Mouse (Mus musculus) liver, postnatal 0 days (tissue): ENCODE measurements around the gene Styk1. TPM values are rescaled to one million over a fixed set of nuclear protein-coding genes. Genes with fewer than 3 reads are reported as not detected.

Experiments used
- ATAC-seq: fragments of 200-750 bp; cut with Nextera tagmentation; 2 replicates; pipeline ENCODE4 v1.8.0; 2017; ENCODE audit warnings: mild to moderate bottlenecking, moderate library complexity
- DNase-seq: peaks from one replicate; pipeline ENCODE4 v3.0.0-alpha.2; 2016
- H3K27ac ChIP-seq: fragments of 300-500 bp; sonication (generic); 2 replicates; pipeline ENCODE4 v1.5.1; 2014; ENCODE audit warnings: antibody characterized with exemption, moderate library complexity, mild to moderate bottlenecking, low read depth
- H3K27me3 ChIP-seq: fragments of 300-500 bp; sonication (generic); 2 replicates; pipeline ENCODE4 v1.6.1; 2014; ENCODE audit warnings: low read length, control low read depth, mixed read lengths; ENCODE audit not compliant: insufficient read depth
- H3K36me3 ChIP-seq: fragments of 300-500 bp; sonication (generic); replicated peaks from 2 replicates; pipeline ENCODE4 v1.6.1; 2014; ENCODE audit warnings: mild to moderate bottlenecking, control low read depth, low read length, moderate library complexity, mixed read lengths; ENCODE audit not compliant: insufficient read depth
- H3K4me1 ChIP-seq: fragments of 300-500 bp; sonication (generic); 2 replicates; pipeline ENCODE4 v1.6.1; 2014; ENCODE audit warnings: antibody characterized with exemption, mild to moderate bottlenecking, control low read depth; ENCODE audit not compliant: insufficient read depth
- H3K4me2 ChIP-seq: fragments of 300-500 bp; sonication (generic); 2 replicates; pipeline ENCODE4 v1.6.1; 2014; ENCODE audit warnings: low read depth, mild to moderate bottlenecking, low read length, moderate library complexity, mixed read lengths
- H3K4me3 ChIP-seq: fragments of 300-500 bp; sonication (generic); 2 replicates; pipeline ENCODE4 v1.5.1; 2014; ENCODE audit warnings: low read depth, low read length
- H3K9ac ChIP-seq: fragments of 300-500 bp; sonication (generic); replicated peaks from 2 replicates; pipeline ENCODE4 v1.6.1; 2014; ENCODE audit warnings: mild to moderate bottlenecking, moderate library complexity
- H3K9me3 ChIP-seq: fragments of 300-500 bp; sonication (generic); 2 replicates; pipeline ENCODE4 v1.6.1; 2016; ENCODE audit warnings: mild to moderate bottlenecking, control low read depth, low read length, mixed read lengths
- CTCF ChIP-seq: sonication (generic); IDR thresholded peaks from 2 replicates; pipeline ENCODE4 v1.5.1; 2016; ENCODE audit warnings: antibody characterized with exemption, low read depth
- EP300 ChIP-seq: IDR thresholded peaks from 2 replicates; pipeline ENCODE4 v1.6.1; 2016; ENCODE audit warnings: antibody characterized with exemption, low read depth, mild to moderate bottlenecking
- WGBS: fragments of 180-500 bp; shearing (Covaris S2); extraction: QIAGEN DNeasy Blood & Tissue Kit; methylation state at CpG from one replicate; pipeline ENCODE4 v1.1.7; 2014; ENCODE audit not compliant: insufficient replicate concordance; 5-methylcytosine and 5-hydroxymethylcytosine counted together
- polyA plus RNA-seq: library from polyadenylated mRNA; unstranded; fragments of >200 nt; fragmentation: Nextera tagmentation; extraction: Ambion mirVana; gene quantifications from 2 replicates; pipeline ENCODE4 v1.2.1, GENCODE M21; 2015

Gene Styk1
- polyA plus RNA-seq, 1 experiment from 2014 or later: 0.32 TPM

DNA sequence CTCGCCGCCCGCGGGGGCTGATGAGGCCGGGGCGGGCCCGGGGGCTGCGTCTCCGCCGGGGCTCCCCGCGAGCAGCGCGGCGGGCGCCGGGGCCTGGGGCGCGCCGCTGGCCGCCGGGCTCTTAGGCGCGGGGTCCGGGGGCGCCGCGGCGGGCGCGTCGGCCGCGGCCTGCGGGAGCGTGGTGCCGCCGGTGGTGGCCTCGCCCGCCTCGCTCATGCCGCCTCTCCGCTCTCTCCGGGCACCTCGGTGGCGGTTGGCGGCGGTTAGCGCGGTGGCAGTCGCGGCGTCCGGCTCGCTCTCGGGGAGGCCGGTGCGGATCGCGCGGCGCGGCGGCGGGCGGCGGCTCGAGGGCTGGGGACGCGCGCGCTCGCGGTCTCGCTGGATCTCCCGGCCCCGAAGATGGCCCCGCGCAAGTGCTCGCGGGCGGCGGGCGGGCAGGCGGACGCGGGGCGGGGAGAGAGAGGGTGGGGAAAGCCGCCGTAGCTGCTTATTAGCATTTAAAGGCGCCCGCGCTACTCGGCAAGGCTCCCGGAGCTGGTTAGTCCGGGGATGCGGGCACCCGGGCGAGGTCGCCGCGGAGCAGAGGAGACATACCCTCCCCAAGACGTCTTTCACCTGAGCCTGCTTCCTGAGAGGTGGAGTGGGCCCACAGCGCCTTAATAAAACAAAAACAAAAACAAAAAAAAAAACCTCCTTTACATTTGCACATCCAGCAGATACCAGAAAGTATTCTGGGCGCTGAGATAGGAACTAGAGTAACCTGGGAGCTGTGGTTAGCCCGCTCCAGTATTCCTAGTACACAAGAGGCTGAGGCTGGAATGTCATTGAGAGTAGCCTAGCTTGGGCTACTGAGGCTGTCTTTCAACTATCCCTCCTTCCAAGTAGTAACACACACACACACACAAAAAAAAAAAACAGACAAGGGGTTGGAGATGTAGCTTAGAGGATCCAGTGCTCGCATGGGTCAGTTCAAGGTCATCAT lies 34.9 kb upstream of the Styk1 start, which contains the start of gene Ybx3:
TSS of gene Ybx3 (minus strand) at position 437 of the 982 bp plus-strand sequence.
- no peaks in the 10 kb centered on the region for H3K9me3 ChIP-seq
- no peaks in the 10 kb centered on the region for H3K36me3 ChIP-seq
- DNase-seq (peak; percentile 89), ATAC-seq (peak; percentile 79)
- H3K27ac ChIP-seq: peak within 1 kb of the TSS; percentile 96
- H3K4me1 ChIP-seq: peaks cover under 1% of the 10 kb centered on the region
- H3K4me3 ChIP-seq: peak within 1 kb of the TSS; percentile 78
- H3K27me3 ChIP-seq: no peaks in the 10 kb centered on the region
- no peak for TF ChIP-seq CTCF
- no peak for TF ChIP-seq EP300
- 1% methylated on average over 75 of the region's 107 CpGs for WGBS
- H3K4me2 ChIP-seq: peak within 1 kb of the TSS; percentile 78
- peak within 1 kb of the TSS; percentile 96 for H3K9ac ChIP-seq

- under 1% methylated on average over 43 of the region's 43 CpGs for WGBS
- ATAC-seq (peak; percentile 88), DNase-seq (peak; percentile 84)
- Histone ChIP-seq H3K4me2 (peak overlapping the region; percentile 78), H3K9ac (peak overlapping the region; percentile 96), H3K27me3 (no peaks in the 10 kb centered on the region), H3K36me3 (0 out of 2 replicates have a peak, but pooled peaks cover 6% of the 10 kb centered on the region), H3K9me3 (no peaks in the 10 kb centered on the region), H3K4me1 (peaks cover 9% of the 10 kb centered on the region), H3K4me3 (peak overlapping the region; percentile 78), H3K27ac (peak overlapping the region; percentile 96)
- TF ChIP-seq CTCF (no peak), EP300 (peak; percentile 77)
These were observed 34.0 kb upstream of the Styk1 start for GRCm38 (mm10) chr6:131387221-131388039.

GRCm38 (mm10) chr6:131386416-131387019 lies 33.1 kb upstream of the Styk1 start:
- Histone ChIP-seq H3K9me3 (no peaks in the 10 kb centered on the region), H3K36me3 (0 out of 2 replicates have a peak, but pooled peaks cover 6% of the 10 kb centered on the region), H3K4me3 (peak overlapping the region; percentile 78), H3K4me2 (peak overlapping the region; percentile 78), H3K27me3 (no peaks in the 10 kb centered on the region), H3K9ac (peak overlapping the region; percentile 96), H3K27ac (peak overlapping the region; percentile 96), H3K4me1 (peaks cover 9% of the 10 kb centered on the region)
- DNase-seq (no peak), ATAC-seq (no peak)
- WGBS: 30% methylated on average over 9 of the region's 9 CpGs
- TF ChIP-seq EP300 (no peak), CTCF (no peak)

DNA sequence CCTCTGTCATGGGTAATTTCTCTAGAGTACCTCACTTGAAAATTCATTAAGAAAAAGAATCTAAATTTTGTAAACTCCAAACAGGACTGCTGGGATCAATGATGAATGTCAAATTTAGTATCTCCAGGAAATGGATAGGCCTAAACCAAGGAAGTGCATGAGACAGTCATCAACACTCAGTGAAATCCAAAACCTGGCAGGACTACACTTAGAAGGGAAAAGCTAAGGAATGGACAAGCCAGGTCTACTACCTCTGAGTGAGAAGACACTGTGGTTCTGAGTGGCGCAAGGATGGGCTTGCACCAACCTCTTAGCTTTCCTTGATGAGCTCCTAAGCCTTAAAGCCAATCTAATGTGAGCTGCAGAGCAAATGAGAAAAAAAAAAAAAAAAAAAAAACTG lies 32.1 kb upstream of the Styk1 start:
- Histone ChIP-seq H3K9ac (no peak overlapping the region), H3K27me3 (no peaks in the 10 kb centered on the region), H3K36me3 (peaks cover 13% of the 10 kb centered on the region), H3K4me1 (peaks cover 9% of the 10 kb centered on the region), H3K27ac (peak overlapping the region; percentile 8; the same call in 1 of the 2 replicates), H3K4me3 (peak overlapping the region; percentile 78), H3K4me2 (peak overlapping the region; percentile 78), H3K9me3 (no peaks in the 10 kb centered on the region)
- TF ChIP-seq CTCF: no peak
- no peak for TF ChIP-seq EP300
- ATAC-seq (no peak), DNase-seq (no peak)
- WGBS: 84% methylated on average over 1 of the region's 1 CpGs

DNA sequence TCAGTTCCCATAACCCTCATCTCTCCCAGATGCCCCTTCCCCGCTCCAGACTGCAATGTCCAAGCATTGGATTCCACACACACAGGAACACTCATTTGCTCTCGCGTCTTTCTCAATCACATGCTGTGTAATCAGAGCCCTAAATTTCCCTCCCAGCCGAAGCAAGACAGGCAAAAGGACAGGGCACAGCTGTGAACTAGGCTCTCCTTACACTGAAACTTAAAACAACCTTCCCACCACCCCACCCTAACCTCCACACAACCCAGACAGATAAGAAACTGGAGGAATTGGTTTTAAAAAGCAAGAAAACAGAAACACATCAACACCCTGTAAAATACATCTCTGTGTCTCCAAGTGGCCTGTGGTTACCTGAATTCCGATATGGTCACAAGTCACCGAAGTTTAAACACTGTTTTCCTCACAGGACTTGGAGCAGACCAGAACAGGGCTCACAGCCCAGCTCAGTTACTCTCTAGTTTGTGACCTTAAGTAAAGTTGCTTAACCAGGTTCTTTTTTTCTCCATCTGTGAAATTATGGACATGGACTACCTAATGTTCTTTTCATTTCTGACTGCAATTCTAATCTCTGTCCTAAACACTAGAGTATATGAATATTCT lies 30.4 kb upstream of the Styk1 start:
- ATAC-seq (no peak), DNase-seq (no peak)
- 48% methylated on average over 6 of the region's 6 CpGs for WGBS
- no peak for TF ChIP-seq CTCF
- TF ChIP-seq EP300: no peak
- no peak overlapping the region for H3K4me3 ChIP-seq
- peaks cover 9% of the 10 kb centered on the region for H3K4me1 ChIP-seq
- H3K27ac ChIP-seq: 0 out of 2 replicates have a peak overlapping the region, but pooled peaks have one; percentile 26
- no peaks in the 10 kb centered on the region for H3K9me3 ChIP-seq
- H3K27me3 ChIP-seq: no peaks in the 10 kb centered on the region
- H3K4me2 ChIP-seq: peak overlapping the region; percentile 78
- peaks cover 28% of the 10 kb centered on the region for H3K36me3 ChIP-seq
- 0 out of 2 replicates have a peak overlapping the region, but pooled peaks have one; percentile 3 for H3K9ac ChIP-seq
